Mouse (Mus musculus) heart, postnatal 0 days (tissue): ENCODE measurements around the gene Nol12.

Source experiments
- CTCF ChIP-seq: IDR thresholded peaks from 2 replicates; pipeline ENCODE4 v1.5.1; 2016; ENCODE audit warnings: antibody characterized with exemption, control low read depth, low read depth
- EP300 ChIP-seq: IDR thresholded peaks from 2 replicates; pipeline ENCODE4 v1.6.1; 2016; ENCODE audit warnings: antibody characterized with exemption, low read depth

DNA sequence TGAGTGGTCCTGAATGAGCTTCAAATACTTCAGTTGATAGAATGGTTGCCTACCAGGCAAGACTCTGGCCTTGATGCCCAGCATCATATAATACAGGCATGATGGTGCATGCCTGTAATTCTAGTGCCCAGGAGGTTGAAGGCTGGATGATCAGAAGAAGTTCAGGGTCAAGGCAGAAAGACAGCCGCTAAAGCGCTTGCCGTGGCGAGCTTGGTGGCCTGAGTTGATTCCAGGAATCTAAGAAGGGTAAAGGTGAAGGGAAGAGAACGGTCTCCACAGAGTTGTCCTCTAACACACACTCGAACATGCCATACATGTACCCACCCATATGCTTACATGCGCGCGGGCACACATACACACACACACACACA lies 55.3 kb downstream of the Nol12 start:
- TF ChIP-seq CTCF: no peak
- TF ChIP-seq EP300: no peak
